In the genomic region with DNA sequence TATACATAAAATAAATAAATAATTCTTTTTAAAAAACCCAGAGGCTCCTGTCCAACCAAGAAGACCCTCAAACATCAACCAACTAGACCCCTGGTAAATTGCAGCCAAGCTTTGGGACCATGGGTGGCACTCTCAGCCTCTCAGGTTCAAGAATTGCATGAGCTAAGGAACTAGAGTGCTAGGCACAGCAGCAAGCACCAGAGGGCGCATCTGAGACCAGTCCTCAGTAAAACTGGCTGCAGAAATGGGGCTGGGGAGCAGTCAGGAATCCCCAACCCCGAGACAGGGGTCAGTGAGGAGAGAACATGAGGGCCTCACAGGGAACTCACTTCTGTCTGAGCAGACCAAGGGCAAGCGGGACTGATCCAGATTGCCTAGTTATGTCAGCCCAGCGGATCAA, we compare ENCODE assay signal across 8 mouse cellular contexts. TPM values are rescaled to one million over a fixed set of nuclear protein-coding genes. Genes with fewer than 3 reads are reported as not detected.
DNase-seq lines count a peak whose midpoint lies in the region; ATAC-seq and TF ChIP-seq lines count a peak whose summit lies in the region.
"Had no signal": no experiment of that assay in that cellular context is flagged by ENCODE, and none has a peak within 500 bp of the region (broad histone marks: within the 10 kb centered on the region; RNA-seq: fewer than 3 reads in every experiment).

No protein-coding gene starts in this region.

- no peaks in the 10 kb centered on the region for H3K9me3 ChIP-seq in forebrain, embryonic 14.5 days (replicated peaks; ENCODE audit: control insufficient read depth, low read length)
- no peaks in the 10 kb centered on the region for H3K9me3 ChIP-seq in kidney, embryonic 16.5 days (ENCODE audit: low read length)

- no peak overlapping the region for H3K4me2 ChIP-seq in forebrain, embryonic 14.5 days (ENCODE audit: low read length)
- no peak overlapping the region for H3K4me2 ChIP-seq in kidney, embryonic 16.5 days (replicated peaks; ENCODE audit: low read depth, low read length)

- ATAC-seq in forebrain, embryonic 14.5 days, result peak; percentile 57; the same call in 1 of the 2 replicates
- ATAC-seq in kidney, embryonic 16.5 days (ENCODE audit: low FRiP score, low TSS enrichment), result 0 out of 2 replicates have a peak, but pooled peaks have one; percentile 10

- 10% methylated on average over 4 of the region's 4 CpGs for WGBS in forebrain, embryonic 14.5 days
- WGBS in kidney, embryonic 16.5 days, result 12% methylated on average over 4 of the region's 4 CpGs
- 20% methylated on average over 4 of the region's 4 CpGs for WGBS in lung, adult 2 months

- peaks cover 20% of the 10 kb centered on the region for H3K27me3 ChIP-seq in forebrain, embryonic 14.5 days (replicated peaks; ENCODE audit: control insufficient read depth, insufficient read depth, low read length)
- peaks cover 24% of the 10 kb centered on the region for H3K27me3 ChIP-seq in kidney, embryonic 16.5 days (ENCODE audit: insufficient read depth, low read length)

- H3K4me3 ChIP-seq in forebrain, embryonic 14.5 days (ENCODE audit: low read depth, low read length), result no peak overlapping the region
- no peak overlapping the region for H3K4me3 ChIP-seq in kidney, embryonic 16.5 days (ENCODE audit: low read length)
- no peak overlapping the region for H3K4me3 ChIP-seq in lung, adult 2 months (replicated peaks; ENCODE audit: extremely low read depth, low read depth, low read length)

- H3K27ac ChIP-seq in forebrain, embryonic 14.5 days (ENCODE audit: low read depth, low read length), result no peak overlapping the region
- H3K27ac ChIP-seq in kidney, embryonic 16.5 days (ENCODE audit: low read length), result no peak overlapping the region

- H3K4me1 ChIP-seq in forebrain, embryonic 14.5 days (ENCODE audit: control insufficient read depth, insufficient read depth, low read length), result peaks cover 4% of the 10 kb centered on the region; the same call in 1 of the 2 replicates
- H3K4me1 ChIP-seq in kidney, embryonic 16.5 days (ENCODE audit: insufficient read depth, low read length), result peaks cover 5% of the 10 kb centered on the region
- H3K4me1 ChIP-seq in lung, adult 2 months (ENCODE audit: control insufficient read depth, insufficient read depth, low read length), result no peaks in the 10 kb centered on the region

- no peak overlapping the region for H3K9ac ChIP-seq in forebrain, embryonic 14.5 days (ENCODE audit: low read length)
- no peak overlapping the region for H3K9ac ChIP-seq in kidney, embryonic 16.5 days (replicated peaks; ENCODE audit: low read length)

- peak; percentile 79 for TF ChIP-seq CTCF in brain, embryonic 14.5 days (IDR thresholded peaks at IDR 0.05; ENCODE audit: borderline replicate concordance, extremely low read depth, insufficient read depth, insufficient read length)
- peak; percentile 91 for TF ChIP-seq CTCF in lung, adult 2 months (IDR thresholded peaks at IDR 0.05; ENCODE audit: insufficient read depth, low read length)

- no peak for TF ChIP-seq POLR2A in brain, embryonic 14.5 days (IDR thresholded peaks at IDR 0.05; ENCODE audit: borderline replicate concordance, extremely low read depth, insufficient read depth, insufficient read length, poor library complexity, severe bottlenecking)
- TF ChIP-seq POLR2A in lung, adult 2 months (IDR thresholded peaks at IDR 0.05; ENCODE audit: borderline replicate concordance, extremely low read depth, low read depth, low read length), result no peak

- no peaks in the 10 kb centered on the region for H3K36me3 ChIP-seq in forebrain, embryonic 14.5 days (ENCODE audit: control insufficient read depth, insufficient read depth, low read length)
- no peaks in the 10 kb centered on the region for H3K36me3 ChIP-seq in kidney, embryonic 16.5 days (ENCODE audit: insufficient read depth, low read length)

- DNase-seq in A20 (ENCODE audit: low read depth, low spot score), result peak; percentile 60
- peak; percentile 48 for DNase-seq in CD4-positive helper T cell, adult 2 months (ENCODE audit: low read depth, low spot score)
- peak; percentile 72 for DNase-seq in brain, embryonic 14.5 days (ENCODE audit: low read depth)
- peak; percentile 85 for DNase-seq in forebrain, embryonic 14.5 days (ENCODE audit: low spot score)
- peak; percentile 52 for DNase-seq in lung, adult 2 months
- DNase-seq in right cerebral cortex, postnatal 10 days (ENCODE audit: low spot score in 2 of 2), result peak; percentile 75 to 83

RNA-seq across cellular contexts. Expression of a gene that starts 4.8 kb away (rescaled TPM):
- 0.15 and 0.30 TPM in 2 replicates for polyA plus RNA-seq in brain, embryonic 14.5 days (2012; rRNA removed)
- not detected in 2 replicates for polyA plus RNA-seq in forebrain, embryonic 14.5 days (2014; fragmentation: Nextera tagmentation; extraction: Ambion mirVana)
- not detected in 2 replicates for polyA plus RNA-seq in kidney, embryonic 16.5 days (2015; fragmentation: Nextera tagmentation; extraction: Ambion mirVana)
- polyA plus RNA-seq in lung, adult 2 months (2012; rRNA removed), result not detected in 2 replicates
- polyA plus RNA-seq: large intestine, adult 2 months had no signal

RNA-seq across cellular contexts. Expression of a gene that starts 6.8 kb away (rescaled TPM):
- 0.40 and 0.74 TPM in 2 replicates for polyA plus RNA-seq in brain, embryonic 14.5 days (2012; rRNA removed)
- polyA plus RNA-seq in forebrain, embryonic 14.5 days (2014; fragmentation: Nextera tagmentation; extraction: Ambion mirVana), result 0.08 and 0.46 TPM in 2 replicates
- 0.36 TPM in 2 replicates for polyA plus RNA-seq in kidney, embryonic 16.5 days (2015; fragmentation: Nextera tagmentation; extraction: Ambion mirVana)
- 2.9 and 7.5 TPM in 2 replicates for polyA plus RNA-seq in lung, adult 2 months (2012; rRNA removed)

RNA-seq across cellular contexts. Expression of a gene that starts 37.8 kb away (rescaled TPM):
- polyA plus RNA-seq in brain, embryonic 14.5 days (2012; rRNA removed), result 132 and 152 TPM in 2 replicates
- 129 and 143 TPM in 2 replicates for polyA plus RNA-seq in forebrain, embryonic 14.5 days (2014; fragmentation: Nextera tagmentation; extraction: Ambion mirVana)
- polyA plus RNA-seq in kidney, embryonic 16.5 days (2015; fragmentation: Nextera tagmentation; extraction: Ambion mirVana), result 260 and 268 TPM in 2 replicates
- polyA plus RNA-seq in lung, adult 2 months (2012; rRNA removed), result 56.4 and 73.2 TPM in 2 replicates

RNA-seq across cellular contexts. Expression of a gene that starts 39.6 kb away (rescaled TPM):
- 0.04 and 0.11 TPM in 2 replicates for polyA plus RNA-seq in brain, embryonic 14.5 days (2012; rRNA removed)
- not detected in 2 replicates for polyA plus RNA-seq in forebrain, embryonic 14.5 days (2014; fragmentation: Nextera tagmentation; extraction: Ambion mirVana)
- 0.17 and 0.30 TPM in 2 replicates for polyA plus RNA-seq in kidney, embryonic 16.5 days (2015; fragmentation: Nextera tagmentation; extraction: Ambion mirVana)
- 0.05 TPM in 1 of 2 replicates, not detected in the other for polyA plus RNA-seq in lung, adult 2 months (2012; rRNA removed)
- polyA plus RNA-seq: large intestine, adult 2 months had no signal
